Mouse (Mus musculus) heart, adult 2 months (tissue): ENCODE measurements around the gene Iqsec1.

Experiments used
- CTCF ChIP-seq: fragments of 200-600 bp; IDR thresholded peaks from 2 replicates; pipeline ENCODE4 v1.8.1; 2022; ENCODE audit warnings: antibody characterized with exemption, mild to moderate bottlenecking, moderate library complexity
- EP300 ChIP-seq: fragments of 200-500 bp; IDR thresholded peaks from 2 replicates; pipeline ENCODE4 v1.6.1; 2011; ENCODE audit warnings: low read depth, low read length, control low read depth; ENCODE audit not compliant: insufficient read depth
- POLR2A ChIP-seq: fragments of 200-500 bp; IDR thresholded peaks from 2 replicates; pipeline ENCODE4 v1.6.1; 2011; ENCODE audit warnings: mild to moderate bottlenecking, low read depth, low read length, control low read depth; ENCODE audit not compliant: insufficient read depth

DNA sequence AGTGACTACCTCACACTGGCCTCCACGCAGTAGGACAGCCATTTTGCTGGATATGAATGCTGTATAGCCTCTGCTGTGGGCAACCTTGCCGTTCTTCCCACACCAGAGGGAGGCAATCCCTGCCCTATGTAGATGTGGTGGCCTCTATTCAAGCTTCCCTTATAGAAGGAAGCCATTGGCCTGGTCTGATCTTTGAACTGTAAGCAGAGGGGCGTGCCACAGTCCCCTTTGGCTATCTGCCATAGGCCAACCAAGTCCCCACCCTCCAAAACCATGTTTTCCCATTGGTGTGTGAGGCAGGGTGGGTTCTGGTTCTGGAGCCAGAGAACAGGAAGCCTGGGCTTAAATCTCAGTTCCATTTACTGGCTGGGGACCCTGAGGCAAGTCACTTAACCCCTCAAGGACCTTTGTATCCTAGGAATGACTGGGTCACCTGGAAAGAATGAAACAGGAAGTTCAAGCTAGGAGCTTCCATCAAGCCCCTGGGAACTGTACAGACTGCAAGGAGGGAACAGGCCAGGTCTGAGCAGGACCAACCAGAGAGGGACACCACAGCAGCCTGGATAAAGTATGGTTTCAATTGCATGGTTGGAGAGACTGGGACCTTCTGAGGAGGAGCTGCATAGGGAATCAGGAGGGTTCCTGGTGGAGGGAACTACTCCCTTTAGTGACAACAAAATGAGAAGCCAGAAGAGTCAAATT, 304.5 kb downstream of the Iqsec1 start:
- TF ChIP-seq CTCF, result no peak
- no peak for TF ChIP-seq EP300
- no peak for TF ChIP-seq POLR2A
